Mouse (Mus musculus): ENCODE measurements around the gene Otulin.

DNA sequence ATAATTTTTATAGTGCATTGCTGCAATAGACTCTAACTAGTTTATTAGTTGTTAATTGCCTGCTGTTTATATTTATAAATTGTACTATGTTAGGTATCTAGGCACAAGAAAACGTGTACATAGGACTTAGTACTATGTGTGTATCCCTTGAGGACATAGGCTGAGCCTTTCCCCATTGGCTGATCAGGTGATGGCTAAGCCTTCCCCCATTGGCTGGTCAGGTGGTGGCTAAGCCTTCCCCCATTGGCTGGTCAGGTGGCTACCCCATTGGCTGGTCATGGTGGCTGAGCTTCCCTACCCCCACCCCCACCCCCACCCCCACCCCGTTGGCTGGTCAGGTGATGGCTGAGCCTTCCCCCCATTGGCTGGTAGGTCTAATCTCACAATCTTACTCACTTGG lies 50.6 kb downstream of the Otulin start:
- TF ChIP-seq CTCF (IDR thresholded peaks at IDR 0.05; ENCODE audit: extremely low read depth, insufficient read depth, insufficient read length, insufficient replicate concordance), result no peak
- TF ChIP-seq POLR2A (IDR thresholded peaks at IDR 0.05; ENCODE audit: low read depth, low read length), result no peak
